Mouse (Mus musculus): ENCODE data around the gene Nptx1. TPM values are rescaled to one million over a fixed set of nuclear protein-coding genes. Genes with fewer than 3 reads are reported as not detected.

Nptx1 gene
- total RNA-seq, 2 experiments from 2014 or later, result 0.05 TPM

DNA sequence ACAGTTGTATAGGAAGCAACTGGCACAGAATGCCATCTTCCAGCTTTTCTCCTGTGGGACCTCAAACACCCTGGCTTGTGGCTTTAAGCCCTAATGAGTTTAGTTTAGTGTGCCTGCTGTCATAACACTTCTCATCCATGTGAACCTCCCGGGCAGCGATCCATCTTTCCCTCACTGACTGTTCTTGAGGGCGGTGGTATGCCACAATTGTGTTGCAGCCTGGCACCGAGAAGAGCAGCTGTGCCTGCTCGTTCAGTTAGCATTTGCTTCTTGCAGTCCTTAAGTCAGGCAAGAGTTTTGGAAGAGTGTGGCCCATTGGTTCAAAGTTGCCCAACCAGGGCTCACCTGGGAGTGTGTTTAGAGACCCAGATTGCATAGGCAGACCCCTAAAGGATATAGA lies 51.4 kb downstream of the Nptx1 start:
- no peak for DNase-seq (ENCODE audit: low spot score)

DNA sequence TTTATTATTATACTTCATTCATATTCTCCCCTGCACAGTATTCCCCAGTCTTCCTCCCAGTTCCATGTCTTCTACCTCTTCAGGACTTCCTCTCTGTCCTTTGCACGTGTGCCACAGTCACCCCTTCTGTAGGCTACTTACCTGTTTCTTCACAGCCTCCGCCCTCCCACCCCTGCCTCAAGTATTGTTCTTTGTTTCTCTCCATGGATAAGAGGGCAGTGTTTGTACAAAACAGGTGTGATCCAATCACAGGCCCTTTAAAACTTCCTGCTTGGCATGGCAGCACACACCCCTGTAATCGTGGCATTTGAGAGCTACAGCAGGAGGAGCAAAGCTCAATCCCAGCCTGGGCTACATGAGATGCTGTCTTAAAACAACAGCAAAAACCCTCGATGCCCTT lies 54.0 kb downstream of the Nptx1 start:
- DNase-seq (ENCODE audit: low spot score), result no peak

GRCm38 (mm10) chr11:119492830-119493229 lies 54.7 kb downstream of the Nptx1 start:
- no peak for DNase-seq (ENCODE audit: low spot score)

GRCm38 (mm10) chr11:119491690-119492087 lies 55.9 kb downstream of the Nptx1 start:
- DNase-seq (ENCODE audit: low spot score), result peak; percentile 7

- DNase-seq (ENCODE audit: low spot score), result peak; percentile 97
Observed at GRCm38 (mm10) chr11:119490861-119491689, 56.5 kb downstream of the Nptx1 start, which contains the start of gene Endov. TSS of gene Endov (plus strand) at chr11:119491347.

Other genes starting within 250 kb of the Nptx1 start
- gene Eif4a3, start 247.7 kb downstream of the Nptx1 start, total RNA-seq (2021), result 10 to 100 TPM; 32.2 to 43.5 TPM
- under 1 TPM; 0.21 to 0.34 TPM for gene Card14, start 240.0 kb downstream of the Nptx1 start, total RNA-seq (2021)
- gene Sgsh, start 192.2 kb downstream of the Nptx1 start, total RNA-seq (2021), result 1 to 10 TPM; 3.3 to 3.4 TPM
- gene Slc26a11, start 192.2 kb downstream of the Nptx1 start, total RNA-seq (2021), result 1 to 10 TPM; 2.4 to 2.8 TPM
- 1 to 10 TPM; 5.7 to 6.6 TPM for gene Rnf213, start 154.7 kb downstream of the Nptx1 start, total RNA-seq (2021)
- 1 to 10 TPM; 4.4 to 5.7 TPM for gene Endov, start 56.4 kb downstream of the Nptx1 start, total RNA-seq (2021)
- 10 to 100 TPM; 23.3 to 28.1 TPM for gene Rptor, start 55.2 kb upstream of the Nptx1 start, total RNA-seq (2021)

All from gastrocnemius, adult 18-20 months (tissue).